Mouse (Mus musculus) liver, embryonic 14.5 days (tissue): ENCODE measurements around the gene Dis3l2.

Source experiments
- CTCF ChIP-seq: IDR thresholded peaks from 2 replicates; pipeline ENCODE4 v1.5.1; 2016; ENCODE audit warnings: antibody characterized with exemption, low read depth, control low read depth
- EP300 ChIP-seq: IDR thresholded peaks from 2 replicates; pipeline ENCODE4 v1.6.1; 2016; ENCODE audit warnings: antibody characterized with exemption, low read depth

GRCm38 (mm10) chr1:86834988-86835387, 131.4 kb downstream of the Dis3l2 start:
- TF ChIP-seq CTCF: no peak
- no peak for TF ChIP-seq EP300
